Mouse (Mus musculus) CH12.LX (cell line): ENCODE results near the gene Taz. TPM values are rescaled to one million over a fixed set of nuclear protein-coding genes. Genes with fewer than 3 reads are reported as not detected.

Source experiments
- DNase-seq: peaks from one replicate; pipeline ENCODE4 v3.0.0-alpha.2; 2013; ENCODE audit errors: extremely low read depth
- H3K27ac ChIP-seq: 2 replicates; pipeline ENCODE4 v1.5.1; 2012; ENCODE audit warnings: low read depth, mild to moderate bottlenecking, control low read depth, moderate library complexity; ENCODE audit not compliant: insufficient read depth
- H3K27me3 ChIP-seq: replicated peaks from 2 replicates; pipeline ENCODE3; 2012; ENCODE audit warnings: inconsistent platforms
- H3K36me3 ChIP-seq, 2 experiments: replicated peaks in 1 of 2; 2 replicates each; pipeline versions ENCODE3 to v1.6.1; 2012; ENCODE audit warnings: inconsistent platforms in 1 of 2, low read length in 1 of 2, mild to moderate bottlenecking in 1 of 2, mixed read lengths in 1 of 2, moderate library complexity in 1 of 2; ENCODE audit not compliant: control insufficient read depth in 1 of 2, insufficient read depth in 1 of 2
- H3K4me1 ChIP-seq, 2 experiments: 2 replicates each; pipeline ENCODE4 v1.6.1; 2012; ENCODE audit warnings: inconsistent platforms in 1 of 2, moderate library complexity in 1 of 2; ENCODE audit not compliant: insufficient read depth in 2 of 2, control insufficient read depth in 1 of 2
- H3K4me2 ChIP-seq: 2 replicates; pipeline ENCODE4 v1.6.1; 2012; ENCODE audit warnings: low read depth, mild to moderate bottlenecking, control low read depth; ENCODE audit not compliant: poor library complexity, insufficient read depth, severe bottlenecking
- H3K4me3 ChIP-seq, 3 experiments: fragments of 150-350 bp in 1 of 3; sonication (generic) in 1 of 3; replicated peaks in 1 of 3; 2 replicates each; pipeline versions ENCODE3 to v1.5.1; 2011 to 2012; ENCODE audit warnings: low read depth in 2 of 3, low read length in 2 of 3, mild to moderate bottlenecking in 2 of 3, moderate library complexity in 2 of 3, control low read depth in 1 of 3, improper control_type of control experiment in 1 of 3, inconsistent platforms in 1 of 3, mixed read lengths in 1 of 3; ENCODE audit not compliant: poor library complexity in 1 of 3
- H3K79me2 ChIP-seq: replicated peaks from 2 replicates; pipeline ENCODE4 v1.6.1; 2012; ENCODE audit warnings: mild to moderate bottlenecking, moderate library complexity; ENCODE audit not compliant: control insufficient read depth, poor library complexity, insufficient read depth, severe bottlenecking; ENCODE audit errors: extremely low read depth
- H3K9ac ChIP-seq: 2 replicates; pipeline ENCODE4 v1.6.1; 2012; ENCODE audit warnings: low read depth, mild to moderate bottlenecking, control low read depth, moderate library complexity; ENCODE audit not compliant: insufficient read depth
- H3K9me3 ChIP-seq: replicated peaks from 2 replicates; pipeline ENCODE3; 2012; ENCODE audit warnings: low read length, inconsistent platforms, mixed read lengths
- CHD2 ChIP-seq: IDR thresholded peaks from 2 replicates; pipeline ENCODE4 v1.6.1; 2011; ENCODE audit warnings: low read length, improper control_type of control experiment
- CTCF ChIP-seq, 2 experiments: IDR thresholded peaks in 1 of 2; conservative IDR thresholded peaks in 1 of 2; 2 replicates each; pipeline ENCODE4 v1.5.1; 2011 to 2012; ENCODE audit warnings: low read depth in 2 of 2, low read length in 2 of 2, improper control_type of control experiment in 1 of 2, inconsistent platforms in 1 of 2, mild to moderate bottlenecking in 1 of 2, moderate library complexity in 1 of 2
- ELF1 ChIP-seq: IDR thresholded peaks from 2 replicates; pipeline ENCODE4 v1.6.1; 2014; ENCODE audit warnings: low read depth, mild to moderate bottlenecking, inconsistent platforms, low read length, improper control_type of control experiment
- EP300 ChIP-seq: IDR thresholded peaks from 2 replicates; pipeline ENCODE4 v1.6.1; 2011; ENCODE audit warnings: low read length, improper control_type of control experiment
- ETS1 ChIP-seq: conservative IDR thresholded peaks from 2 replicates; pipeline ENCODE4 v1.6.1; 2012; ENCODE audit warnings: low read depth, mild to moderate bottlenecking, inconsistent platforms, low read length, improper control_type of control experiment, moderate library complexity
- GABPA ChIP-seq: IDR thresholded peaks from 2 replicates; pipeline ENCODE4 v1.6.1; 2012; ENCODE audit warnings: low read depth, low read length, improper control_type of control experiment, inconsistent platforms; ENCODE audit not compliant: insufficient replicate concordance
- HCFC1 ChIP-seq: IDR thresholded peaks from 2 replicates; pipeline ENCODE4 v1.6.1; 2012; ENCODE audit warnings: low read depth, mild to moderate bottlenecking, inconsistent platforms, low read length, improper control_type of control experiment
- IRF4 ChIP-seq: IDR thresholded peaks from 2 replicates; pipeline ENCODE4 v1.6.1; 2014; ENCODE audit warnings: low read depth, mild to moderate bottlenecking, inconsistent platforms, low read length, improper control_type of control experiment
- JUN ChIP-seq: IDR thresholded peaks from 2 replicates; pipeline ENCODE4 v1.6.1; 2011; ENCODE audit warnings: low read depth, mild to moderate bottlenecking, low read length, improper control_type of control experiment, moderate library complexity; ENCODE audit not compliant: insufficient read depth
- KAT2A ChIP-seq: IDR thresholded peaks from 2 replicates; pipeline ENCODE4 v1.6.1; 2012; ENCODE audit warnings: low read length, improper control_type of control experiment, inconsistent platforms; ENCODE audit not compliant: insufficient replicate concordance
- MAFK ChIP-seq: IDR thresholded peaks from 2 replicates; pipeline ENCODE4 v1.6.1; 2011; ENCODE audit warnings: low read length, improper control_type of control experiment; ENCODE audit not compliant: insufficient replicate concordance
- MAZ ChIP-seq: IDR thresholded peaks from 2 replicates; pipeline ENCODE4 v1.6.1; 2012; ENCODE audit warnings: low read depth, mild to moderate bottlenecking, inconsistent platforms, low read length, improper control_type of control experiment, moderate library complexity
- MXI1 ChIP-seq: IDR thresholded peaks from 2 replicates; pipeline ENCODE4 v1.6.1; 2011; ENCODE audit warnings: mild to moderate bottlenecking, low read depth, low read length, improper control_type of control experiment
- NELFE ChIP-seq: IDR thresholded peaks from 2 replicates; pipeline ENCODE4 v1.6.1; 2011; ENCODE audit warnings: low read depth, low read length, improper control_type of control experiment
- NRF1 ChIP-seq: IDR thresholded peaks from 2 replicates; pipeline ENCODE4 v1.6.1; 2014; ENCODE audit warnings: low read depth, mild to moderate bottlenecking, inconsistent platforms, low read length, improper control_type of control experiment, moderate library complexity
- PAX5 ChIP-seq: IDR thresholded peaks from 2 replicates; pipeline ENCODE4 v1.6.1; 2012; ENCODE audit warnings: low read length, inconsistent platforms, mixed read lengths
- POLR2A ChIP-seq: IDR thresholded peaks from 2 replicates; pipeline ENCODE4 v1.6.1; 2011; ENCODE audit warnings: low read depth, mild to moderate bottlenecking, improper control_type of control experiment, low read length
- POLR2AphosphoS2 ChIP-seq: IDR thresholded peaks from 2 replicates; pipeline ENCODE4 v1.6.1; 2011; ENCODE audit warnings: low read depth, low read length, improper control_type of control experiment
- RCOR1 ChIP-seq: conservative IDR thresholded peaks from 2 replicates; pipeline ENCODE4 v1.6.1; 2012; ENCODE audit warnings: low read depth, mild to moderate bottlenecking, inconsistent platforms, low read length, improper control_type of control experiment
- SIN3A ChIP-seq: IDR thresholded peaks from 2 replicates; pipeline ENCODE4 v1.6.1; 2012; ENCODE audit warnings: low read length, improper control_type of control experiment, inconsistent platforms
- TBP ChIP-seq: conservative IDR thresholded peaks from 2 replicates; pipeline ENCODE4 v1.6.1; 2011; ENCODE audit warnings: low read depth, low read length, improper control_type of control experiment
- TCF12 ChIP-seq: IDR thresholded peaks from 2 replicates; pipeline ENCODE4 v1.6.1; 2014; ENCODE audit warnings: low read depth, mild to moderate bottlenecking, inconsistent platforms, low read length, improper control_type of control experiment
- UBTF ChIP-seq: IDR thresholded peaks from 2 replicates; pipeline ENCODE4 v1.6.1; 2012; ENCODE audit warnings: low read depth, mild to moderate bottlenecking, inconsistent platforms, low read length, improper control_type of control experiment, moderate library complexity
- USF1 ChIP-seq: IDR thresholded peaks from 2 replicates; pipeline ENCODE4 v1.6.1; 2014; ENCODE audit warnings: low read depth, mild to moderate bottlenecking, inconsistent platforms, low read length, improper control_type of control experiment
- ZC3H11A ChIP-seq: IDR thresholded peaks from 2 replicates; pipeline ENCODE4 v1.6.1; 2012; ENCODE audit warnings: low read depth, mild to moderate bottlenecking, inconsistent platforms, low read length, improper control_type of control experiment
- ZMIZ1 ChIP-seq: IDR thresholded peaks from 2 replicates; pipeline ENCODE4 v1.6.1; 2012; ENCODE audit warnings: low read depth, mild to moderate bottlenecking, inconsistent platforms, low read length, improper control_type of control experiment
- ZNF384 ChIP-seq: IDR thresholded peaks from 2 replicates; pipeline ENCODE4 v1.6.1; 2012; ENCODE audit warnings: low read depth, low read length, improper control_type of control experiment, inconsistent platforms
- dilution Hi-C: fragments of 300-500 bp; cut with MboI; formaldehyde crosslinking; loops from 2 replicates; pipeline ENCODE4 v1.14.3; 2020; ENCODE audit warnings: low sequenced_read_pairs; ENCODE audit not compliant: extremely low pct_unique_long_range_greater_than_20kb, extremely low pct_ligation_motif_present
- in situ Hi-C: fragments of 300-500 bp; cut with MboI; formaldehyde crosslinking; loops from 3 replicates; pipeline ENCODE4 v1.14.3; 2019; ENCODE audit warnings: low sequenced_read_pairs, low pct_ligation_motif_present, low pct_unique_long_range_greater_than_20kb, mixed read lengths
- polyA plus RNA-seq: library from polyadenylated mRNA; unstranded; fragments of >175 nt; gene quantifications from 2 replicates; pipeline ENCODE4 v1.2.1, GENCODE M21; 2012; ENCODE audit warnings: low read depth; ENCODE audit not compliant: insufficient read length
- total RNA-seq, 2 experiments: library from RNA; depleted of rRNA; stranded (reverse); fragments of 300-350 nt in 1 of 2; fragments of >200 nt in 1 of 2; gene quantifications; 2 replicates each; pipeline ENCODE4 v1.2.3; 2012 to 2014

The Taz gene
- total and polyA plus RNA-seq, 3 experiments, result 25.6 to 40.4 (median 29.2) TPM

DNA sequence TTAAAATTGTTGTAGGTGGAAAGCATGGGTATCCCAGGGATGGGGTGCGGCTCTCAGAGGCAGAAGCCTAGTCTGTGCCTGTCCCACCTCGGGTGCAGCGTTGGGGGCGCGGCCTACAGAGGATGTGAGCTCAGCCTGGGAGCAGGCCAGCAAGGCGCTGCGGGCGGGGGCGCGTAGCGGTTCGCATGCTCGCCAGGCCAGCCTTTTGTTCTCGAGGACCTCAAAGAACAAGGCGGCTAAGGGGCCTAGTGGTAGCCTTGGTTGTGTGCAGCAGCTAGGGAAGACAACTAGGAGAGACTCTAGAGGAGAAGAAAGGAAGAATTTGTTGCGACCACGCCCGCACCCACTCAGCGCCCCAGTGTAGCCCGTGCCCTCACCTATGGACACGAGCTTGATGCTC is 36.0 kb upstream of the Taz start:
- no peaks in the 10 kb centered on the region for H3K9me3 ChIP-seq
- peak overlapping the region; percentile 87 for H3K4me2 ChIP-seq
- H3K27ac ChIP-seq, result peak overlapping the region; percentile 38
- H3K9ac ChIP-seq, result peak overlapping the region; percentile 80
- TF ChIP-seq SIN3A (no peak; the same call in 1 of the 2 replicates), TBP (no peak), ZMIZ1 (no peak), MXI1 (peak; percentile 43; the same call in 1 of the 2 replicates), CTCF (conservative IDR thresholded peaks at IDR 0.05 in 1 of 2, IDR thresholded peaks at IDR 0.05 in 1 of 2; ENCODE audit: low read depth in 2 of 2, low read length in 2 of 2) (no peak), CHD2 (no peak), ZNF384 (no peak), IRF4 (0 out of 2 replicates have a peak, but pooled peaks have one; percentile 8), MAZ (no peak), ETS1 (no peak), GABPA (no peak), RCOR1 (no peak), POLR2AphosphoS2 (no peak), HCFC1 (peak; percentile 21; the same call in 1 of the 2 replicates), PAX5 (no peak), UBTF (no peak), MAFK (no peak)
- dilution Hi-C loops (no loop called here), in situ Hi-C loops (loop anchor here (5.0 to 10.0 kb wide), 2 partner anchors 121 to 167 kb away; partner anchors contain the start of gene Opn1mw)
- peak overlapping the region; percentile 58 to 88 (median 61) for H3K4me3 ChIP-seq
- peak; percentile 58 for DNase-seq
- H3K79me2 ChIP-seq, result peaks cover 13% of the 10 kb centered on the region; the same call in 1 of the 2 replicates
- H3K4me1 ChIP-seq, result peaks cover 4 to 24% of the 10 kb centered on the region in 2 experiments; a peak in 3 of 4 replicates
- peaks cover 21 to 25% of the 10 kb centered on the region in 2 experiments for H3K36me3 ChIP-seq
- H3K27me3 ChIP-seq, result no peaks in the 10 kb centered on the region

DNA sequence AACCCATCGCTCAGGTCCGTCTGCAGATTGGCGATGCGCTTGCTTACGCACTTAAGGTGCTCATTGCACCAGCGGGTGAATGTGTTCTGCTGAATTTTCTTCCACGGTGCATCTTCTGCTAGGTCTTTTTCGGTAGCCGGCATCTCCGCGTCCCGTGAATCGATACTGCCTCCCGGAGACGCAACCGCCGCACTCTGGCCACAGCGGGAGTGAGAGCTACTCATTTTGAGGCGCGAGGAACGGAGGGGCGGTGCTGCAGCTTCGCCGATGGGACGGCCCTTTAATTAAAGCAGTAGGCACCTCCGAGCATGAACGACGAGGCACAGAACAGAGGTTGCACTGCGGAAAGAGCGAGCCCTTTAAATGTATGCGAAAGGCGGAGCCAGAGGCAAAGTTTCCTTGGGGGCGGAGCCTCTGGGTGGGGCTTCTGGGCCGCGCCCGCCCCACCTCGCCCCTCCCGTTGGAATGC is 35.5 kb upstream of the Taz start:
- peak overlapping the region; percentile 87; the same call in 1 of the 2 replicates for H3K4me2 ChIP-seq
- peak overlapping the region; percentile 80 for H3K9ac ChIP-seq
- H3K36me3 ChIP-seq, result peaks cover 16 to 19% of the 10 kb centered on the region in 2 experiments
- DNase-seq, result peak; percentile 88
- H3K9me3 ChIP-seq, result no peaks in the 10 kb centered on the region
- H3K4me1 ChIP-seq, result peaks cover 4 to 24% of the 10 kb centered on the region in 2 experiments; a peak in 3 of 4 replicates
- peak overlapping the region; percentile 58 to 88 (median 61) for H3K4me3 ChIP-seq
- in situ Hi-C loops, result loop anchor here (5.0 to 10.0 kb wide), 2 partner anchors 121 to 166 kb away; partner anchors contain the start of gene Opn1mw
- peak overlapping the region; percentile 38 for H3K27ac ChIP-seq
- dilution Hi-C loops, result no loop called here
- peaks cover 13% of the 10 kb centered on the region; the same call in 1 of the 2 replicates for H3K79me2 ChIP-seq
- TF ChIP-seq ELF1 (peak; percentile 25; the same call in 1 of the 2 replicates), KAT2A (no peak), RCOR1 (no peak), USF1 (no peak), JUN (no peak), ZC3H11A (no peak), IRF4 (no peak), TCF12 (peak; percentile 70; the same call in 1 of the 2 replicates), NELFE (peak; percentile 67), SIN3A (peak; percentile 82), EP300 (no peak), ZMIZ1 (peak; percentile 47; the same call in 1 of the 2 replicates), TBP (peak; percentile 82), MXI1 (0 out of 2 replicates have a peak, but pooled peaks have one; percentile 12), POLR2A (peak; percentile 92), NRF1 (no peak), HCFC1 (no peak)
- TF ChIP-seq, all 38 proteins: peak for 8
- H3K27me3 ChIP-seq, result no peaks in the 10 kb centered on the region
